Mouse (Mus musculus): ENCODE results near the gene Aadat.
"Not testable (repeated sequence)": the region's sequence is repeated elsewhere in the genome, so short reads cannot be mapped to it uniquely, and the experiment has no call there.

The Aadat gene

GRCm38 (mm10) chr8:60505653-60506521 is at the start of gene Aadat:
Gene Aadat (plus strand): TSS chr8:60505932.
- DNase-seq (ENCODE audit: low read depth, low spot score) = peak; percentile 81

DNA sequence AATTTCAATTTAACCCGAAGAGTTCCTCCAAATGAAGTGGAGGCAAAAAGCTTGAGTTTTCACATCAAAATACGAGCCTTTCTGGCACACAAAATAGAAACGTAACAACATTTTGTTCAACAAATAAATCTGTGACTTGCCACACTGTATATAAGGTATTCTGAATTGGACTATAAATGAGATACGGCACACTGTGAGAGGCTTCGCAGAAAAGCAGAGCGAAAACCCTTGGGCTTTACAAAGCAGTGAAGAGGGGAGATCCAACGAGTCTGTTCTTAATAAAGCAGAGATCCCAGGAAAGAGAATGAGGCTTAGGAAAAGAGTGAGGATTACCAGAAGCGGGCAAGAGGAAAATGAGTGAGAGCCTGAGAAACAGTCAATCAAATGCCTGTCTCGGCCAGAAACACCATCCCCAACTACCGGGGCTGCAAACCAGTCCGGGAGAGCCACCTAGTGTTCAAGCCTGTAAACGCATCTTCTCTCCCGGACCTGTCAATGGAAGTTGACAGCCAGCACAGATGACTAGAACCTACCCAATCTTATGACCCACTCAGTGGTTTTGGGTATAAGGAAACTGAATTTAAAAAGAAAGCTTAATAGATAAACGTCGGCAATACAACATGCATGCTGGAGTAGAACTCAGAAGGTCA is 38.9 kb upstream of the Aadat start:
- peak; percentile 77 for DNase-seq (ENCODE audit: low read depth, low spot score)

GRCm38 (mm10) chr8:60490147-60490546 is 15.6 kb upstream of the Aadat start:
- no peak for DNase-seq (ENCODE audit: low read depth, low spot score)

DNA sequence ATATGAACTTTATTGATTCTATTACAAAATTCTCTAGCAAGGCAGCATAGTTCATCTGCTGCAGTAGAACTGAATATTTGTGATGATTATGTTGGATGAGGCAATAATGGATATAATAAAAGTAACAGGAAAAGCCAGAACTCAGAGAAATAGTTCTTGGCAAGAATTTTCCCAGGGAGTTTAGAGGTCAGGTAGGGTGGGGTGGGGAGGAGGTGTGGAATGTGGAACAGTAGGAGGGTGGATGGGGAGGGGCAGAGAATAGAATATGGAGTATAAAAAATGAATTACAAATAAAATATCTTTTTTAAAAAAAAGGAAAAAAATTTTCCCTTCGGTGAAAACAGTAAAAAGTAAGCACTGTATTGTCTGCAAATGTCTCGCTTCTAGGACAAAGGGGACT is 13.9 kb upstream of the Aadat start:
- DNase-seq (ENCODE audit: low read depth, low spot score) = no peak

GRCm38 (mm10) chr8:60492471-60492870 is 13.3 kb upstream of the Aadat start:
- peak; percentile 40 for DNase-seq (ENCODE audit: low read depth, low spot score)

DNA sequence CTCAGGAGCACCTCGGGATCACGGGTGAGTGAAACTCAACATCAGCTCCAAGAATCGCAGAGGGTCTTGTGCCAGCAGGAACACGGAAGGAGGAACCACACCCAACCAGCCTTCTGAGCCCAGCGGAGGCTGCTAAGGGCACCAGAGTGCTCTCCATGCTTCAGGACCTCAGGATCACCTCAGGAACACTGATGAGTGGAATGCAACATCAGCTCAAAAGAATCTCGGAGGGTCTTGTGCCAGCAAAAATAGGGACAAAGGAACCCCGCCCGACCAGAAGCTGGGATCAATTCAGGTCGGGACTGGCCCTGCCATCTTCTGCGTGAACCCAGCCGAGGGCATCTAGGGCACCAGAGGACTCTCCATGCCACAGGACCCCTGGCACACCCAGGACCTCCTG is 11.1 kb upstream of the Aadat start:
- no peak for DNase-seq (ENCODE audit: low read depth, low spot score)

- DNase-seq (ENCODE audit: low read depth, low spot score) = not testable (repeated sequence)
Measured at GRCm38 (mm10) chr8:60495046-60495445, 10.7 kb upstream of the Aadat start.

- DNase-seq (ENCODE audit: low read depth, low spot score) = no peak
Measured at GRCm38 (mm10) chr8:60503098-60503497, 2.6 kb upstream of the Aadat start, which contains the start of gene Gm10283. Gene Gm10283 (minus strand): TSS chr8:60503198.

DNA sequence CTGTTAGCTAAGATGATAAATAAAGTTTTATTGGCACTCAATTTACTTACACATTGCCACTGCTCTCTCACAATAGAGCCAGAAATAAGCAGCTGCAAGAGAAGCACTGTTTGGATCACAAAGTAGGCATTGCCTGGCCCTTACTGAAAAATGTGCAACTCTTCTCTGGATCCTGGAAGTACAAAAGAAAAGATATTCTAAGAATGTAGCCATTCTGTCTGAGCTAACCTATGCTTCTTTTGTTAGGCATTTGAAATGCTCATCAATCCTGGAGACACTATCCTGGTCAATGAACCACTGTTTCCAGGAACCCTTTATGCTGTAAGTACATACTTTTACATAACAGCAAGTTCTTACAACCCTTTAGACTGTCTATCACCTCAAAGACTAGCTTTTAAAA is 12.6 kb downstream of the Aadat start:
- no peak for DNase-seq (ENCODE audit: low read depth, low spot score)

DNA sequence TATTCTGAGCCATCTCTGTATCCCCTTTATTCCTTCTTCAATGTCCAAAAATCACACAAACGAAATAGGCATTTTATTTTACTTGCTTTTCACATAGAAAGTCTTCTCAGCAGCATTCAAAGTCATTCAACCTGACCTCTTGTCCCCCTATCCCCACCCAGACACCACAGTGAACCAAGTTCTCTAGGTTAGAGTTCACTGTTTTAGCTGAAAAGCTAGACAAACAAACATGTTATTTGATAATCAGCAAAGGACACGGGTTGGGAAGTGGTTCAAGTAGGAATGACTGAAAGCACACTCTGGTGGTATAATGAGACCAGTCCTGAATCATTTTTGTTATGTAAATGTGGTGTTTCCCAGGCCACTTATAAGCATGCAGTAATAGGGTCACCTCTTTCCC is 29.2 kb downstream of the Aadat start:
- DNase-seq (ENCODE audit: low read depth, low spot score) = no peak

- no peak for DNase-seq (ENCODE audit: low read depth, low spot score)
Measured at GRCm38 (mm10) chr8:60566783-60567182, 61.1 kb downstream of the Aadat start.

- DNase-seq (ENCODE audit: low read depth, low spot score) = no peak
Measured at GRCm38 (mm10) chr8:60577231-60577630, 71.5 kb downstream of the Aadat start.

DNA sequence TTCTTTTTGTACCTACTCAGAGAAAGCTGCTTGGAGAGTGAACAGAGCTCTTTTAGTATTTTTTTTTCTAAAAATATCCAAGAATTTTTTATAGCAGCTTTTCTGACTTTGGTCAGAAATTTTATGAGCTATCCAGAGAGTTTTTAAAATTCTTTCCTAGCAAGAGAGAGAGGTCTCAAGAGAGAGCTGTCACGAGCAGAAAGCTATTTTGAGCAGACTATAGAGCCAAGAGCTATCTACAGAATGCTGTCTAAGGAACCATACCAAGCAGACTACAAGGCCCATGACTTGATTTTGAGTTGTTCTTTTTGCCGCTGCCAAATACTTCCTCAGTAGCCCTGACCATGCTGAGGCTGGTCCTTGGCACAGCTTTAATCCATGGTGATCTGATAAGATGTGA is 77.6 kb downstream of the Aadat start:
- no peak for DNase-seq (ENCODE audit: low read depth, low spot score)

DNA sequence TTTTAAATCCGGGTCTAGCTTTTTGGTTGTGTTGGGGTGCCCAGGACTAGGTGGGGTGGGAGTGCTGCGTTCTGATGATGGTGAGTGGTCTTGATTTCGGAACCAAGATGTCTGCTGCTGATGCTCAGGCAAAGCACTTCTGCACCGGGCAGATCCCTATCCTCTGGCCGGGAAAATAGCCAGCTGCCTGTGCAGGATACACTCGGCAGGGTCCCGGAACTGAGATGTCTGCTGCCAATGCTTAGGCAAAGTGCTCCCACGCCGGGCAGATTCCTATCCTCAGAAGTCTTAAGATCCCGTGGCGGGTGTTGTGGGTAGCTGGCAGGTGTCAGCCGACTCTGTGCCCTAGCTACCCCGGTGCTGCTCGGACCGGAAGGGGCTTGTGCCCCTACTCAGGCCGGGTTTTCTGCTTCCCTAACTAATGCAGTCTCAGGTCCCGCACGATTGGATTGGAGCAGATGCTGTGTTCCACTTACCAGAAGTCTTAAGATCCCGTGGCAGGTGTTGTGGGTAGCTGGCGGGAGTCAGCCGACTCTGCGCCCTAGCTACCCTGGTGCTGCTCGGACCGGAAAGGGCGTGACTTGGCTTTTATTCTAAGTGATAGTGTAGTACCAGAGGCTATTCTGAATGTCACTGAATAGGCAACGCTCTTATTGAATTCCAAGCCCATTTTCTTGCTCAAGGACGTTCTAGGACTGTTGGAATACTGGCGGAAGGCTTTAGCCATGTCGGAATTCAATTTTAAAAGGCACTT is 85.8 kb downstream of the Aadat start:
- DNase-seq (ENCODE audit: low read depth, low spot score) = not testable (repeated sequence)

DNA sequence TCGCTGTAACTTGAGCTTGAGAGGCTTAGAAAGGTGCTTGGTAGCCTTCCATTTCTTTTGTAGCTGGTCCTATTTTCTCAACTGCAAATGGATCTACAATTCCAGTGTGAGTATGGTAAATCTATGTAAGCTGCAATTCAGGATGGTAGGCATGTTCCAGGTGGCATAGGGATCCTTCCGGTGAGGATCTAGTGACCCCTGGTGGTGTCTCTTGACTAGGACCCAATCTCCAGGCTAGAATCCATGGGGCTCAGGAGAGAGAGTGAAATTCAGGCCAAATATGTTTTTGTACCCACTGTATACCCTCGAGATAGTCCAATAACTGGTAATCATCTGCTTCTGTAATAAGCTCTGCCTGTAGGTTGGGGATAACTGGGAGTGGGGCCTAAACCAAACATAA is 89.0 kb downstream of the Aadat start:
- DNase-seq (ENCODE audit: low read depth, low spot score) = peak; percentile 55

Measured in 3T3-L1 (cell line).